Mouse (Mus musculus) embryonic facial prominence, embryonic 10.5 days (tissue): ENCODE measurements around the gene Zfp128. TPM values are rescaled to one million over a fixed set of nuclear protein-coding genes. Genes with fewer than 3 reads are reported as not detected.
"Not testable (repeated sequence)": the region's sequence is repeated elsewhere in the genome, so short reads cannot be mapped to it uniquely, and the experiment has no call there.

ENCODE experiments used
- DNase-seq: peaks from one replicate; pipeline ENCODE4 v3.0.0-alpha.2; 2017; ENCODE audit warnings: low spot score
- H3K27ac ChIP-seq: fragments of 300-500 bp; sonication (generic); replicated peaks from 2 replicates; pipeline ENCODE4 v1.5.1; 2016; ENCODE audit warnings: mild to moderate bottlenecking
- H3K27me3 ChIP-seq: fragments of 300-500 bp; sonication (generic); replicated peaks from 2 replicates; pipeline ENCODE4 v1.6.1; 2016; ENCODE audit warnings: low read depth, mild to moderate bottlenecking; ENCODE audit not compliant: poor library complexity, severe bottlenecking
- H3K36me3 ChIP-seq: fragments of 300-500 bp; sonication (generic); replicated peaks from 2 replicates; pipeline ENCODE4 v1.6.1; 2016; ENCODE audit warnings: mild to moderate bottlenecking, moderate library complexity
- H3K4me1 ChIP-seq: fragments of 300-500 bp; sonication (generic); 2 replicates; pipeline ENCODE4 v1.6.1; 2016
- H3K4me3 ChIP-seq: fragments of 300-500 bp; sonication (generic); 2 replicates; pipeline ENCODE4 v1.5.1; 2016; ENCODE audit warnings: mild to moderate bottlenecking, moderate library complexity
- H3K9me3 ChIP-seq: fragments of 300-500 bp; sonication (generic); 2 replicates; pipeline ENCODE4 v1.6.1; 2016; ENCODE audit warnings: mild to moderate bottlenecking
- WGBS: fragments of 180-500 bp; shearing (Covaris S2); methylation state at CpG from one replicate; pipeline ENCODE4 v1.1.7; 2016; 5-methylcytosine and 5-hydroxymethylcytosine counted together
- polyA plus RNA-seq: library from polyadenylated mRNA; unstranded; fragments of >200 nt; fragmentation: Nextera tagmentation; extraction: Ambion mirVana; gene quantifications from 2 replicates; pipeline ENCODE4 v1.2.1, GENCODE M21; 2016

The Zfp128 gene
- polyA plus RNA-seq = 5.7 and 6.6 TPM in 2 replicates

GRCm38 (mm10) chr7:12880911-12881660 is at the start of gene Zfp128:
Gene Zfp128, plus strand, starts transcription at chr7:12881177.
- 3% methylated on average over 35 of the region's 35 CpGs for WGBS

GRCm38 (mm10) chr7:12834162-12835120 is 46.5 kb upstream of the Zfp128 start, which contains the start of gene Zfp110:
Gene Zfp110, plus strand, starts transcription at chr7:12834761.
- no peaks in the 10 kb centered on the region for H3K27me3 ChIP-seq
- peak; percentile 89 for DNase-seq
- peaks cover 53% of the 10 kb centered on the region for H3K9me3 ChIP-seq
- H3K4me1 ChIP-seq = no peaks in the 10 kb centered on the region
- H3K36me3 ChIP-seq = peaks cover 36% of the 10 kb centered on the region
- H3K4me3 ChIP-seq = peak within 1 kb of the TSS; percentile 66
- peak within 1 kb of the TSS; percentile 90 for H3K27ac ChIP-seq
- 4% methylated on average over 47 of the region's 47 CpGs for WGBS

More at GRCm38 (mm10) chr7:12880911-12881660, at the start of gene Zfp128:
- DNase-seq = peak; percentile 96
- Histone ChIP-seq H3K27ac (peak within 1 kb of the TSS; percentile 88), H3K4me1 (peaks cover 8% of the 10 kb centered on the region), H3K4me3 (peak within 1 kb of the TSS; percentile 68), H3K27me3 (no peaks in the 10 kb centered on the region), H3K36me3 (peaks cover 29% of the 10 kb centered on the region), H3K9me3 (no peaks in the 10 kb centered on the region)

GRCm38 (mm10) chr7:12835193-12835671 is 45.7 kb upstream of the Zfp128 start:
- no peaks in the 10 kb centered on the region for H3K4me1 ChIP-seq
- no peaks in the 10 kb centered on the region for H3K27me3 ChIP-seq
- no peak for DNase-seq
- WGBS = 44% methylated on average over 13 of the region's 13 CpGs
- peak overlapping the region; percentile 66 for H3K4me3 ChIP-seq
- peaks cover 44% of the 10 kb centered on the region for H3K36me3 ChIP-seq
- H3K9me3 ChIP-seq = peaks cover 54% of the 10 kb centered on the region
- peak overlapping the region; percentile 90 for H3K27ac ChIP-seq

GRCm38 (mm10) chr7:12835779-12836178 is 45.2 kb upstream of the Zfp128 start:
- Histone ChIP-seq H3K27ac (no peak overlapping the region), H3K4me1 (no peaks in the 10 kb centered on the region), H3K36me3 (peaks cover 49% of the 10 kb centered on the region), H3K4me3 (peak overlapping the region; percentile 66), H3K9me3 (peaks cover 60% of the 10 kb centered on the region), H3K27me3 (no peaks in the 10 kb centered on the region)
- WGBS = 97% methylated on average over 4 of the region's 4 CpGs
- no peak for DNase-seq

DNA sequence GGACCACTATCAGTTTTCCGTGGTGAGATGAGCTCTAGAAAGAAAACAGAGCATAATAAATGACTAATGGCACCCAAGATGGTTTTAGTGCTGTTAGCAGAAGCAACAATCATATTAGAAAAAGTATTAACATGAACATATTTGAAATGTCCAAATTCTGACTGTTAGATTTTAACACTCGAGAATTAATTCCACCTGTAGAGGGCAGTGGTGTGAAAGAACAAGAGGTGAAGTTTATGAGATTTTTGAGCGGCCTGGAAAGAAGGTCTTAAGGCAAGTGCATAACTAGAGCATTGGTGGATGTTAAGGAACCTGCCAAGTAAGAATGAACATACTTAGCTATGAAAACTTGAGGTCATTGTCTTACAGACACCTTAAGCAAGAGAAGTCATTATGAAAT is 6.7 kb upstream of the Zfp128 start:
- 25% methylated on average over 3 of the region's 3 CpGs for WGBS
- DNase-seq = no peak

DNA sequence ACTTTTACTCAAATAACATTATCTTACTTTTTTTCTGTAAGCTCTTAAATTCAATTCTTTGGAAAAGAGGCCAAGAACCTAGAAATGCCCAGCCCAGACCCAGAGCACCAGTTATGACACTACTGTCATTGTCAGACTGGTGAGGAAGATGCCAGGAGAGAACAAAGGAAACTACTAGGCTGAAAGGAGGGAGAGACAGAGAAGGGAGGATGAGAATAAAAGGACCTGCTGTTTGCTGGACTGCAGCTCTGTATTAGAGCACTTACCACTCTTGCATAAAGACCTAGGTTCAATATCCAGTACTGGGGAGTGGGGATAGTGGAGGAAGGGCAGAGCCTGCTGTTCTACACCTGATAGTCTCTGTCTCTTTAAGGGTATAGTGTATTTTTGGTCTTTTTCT is 941 bp upstream of the Zfp128 start:
- Histone ChIP-seq H3K36me3 (peaks cover 18% of the 10 kb centered on the region), H3K9me3 (no peaks in the 10 kb centered on the region), H3K4me1 (peaks cover 8% of the 10 kb centered on the region), H3K4me3 (no peak overlapping the region), H3K27ac (no peak overlapping the region), H3K27me3 (no peaks in the 10 kb centered on the region)
- DNase-seq = no peak

More for the DNA sequence above, 6.7 kb upstream of the Zfp128 start:
- H3K4me3 ChIP-seq = no peak overlapping the region
- H3K4me1 ChIP-seq = no peaks in the 10 kb centered on the region
- H3K9me3 ChIP-seq = peaks cover 5% of the 10 kb centered on the region; the same call in 1 of the 2 replicates
- no peaks in the 10 kb centered on the region for H3K27me3 ChIP-seq
- H3K36me3 ChIP-seq = no peaks in the 10 kb centered on the region
- no peak overlapping the region for H3K27ac ChIP-seq

- DNase-seq, H3K9me3 ChIP-seq, H3K4me1 ChIP-seq, H3K27me3 ChIP-seq: not testable (repeated sequence)
- WGBS = 47% methylated on average over 8 of the region's 8 CpGs
- Histone ChIP-seq H3K4me3 (peak overlapping the region; percentile 68), H3K27ac (peak overlapping the region; percentile 88), H3K36me3 (peaks cover 23% of the 10 kb centered on the region)
Measured at GRCm38 (mm10) chr7:12880497-12880896, 480 bp upstream of the Zfp128 start.

- 92% methylated on average over 12 of the region's 12 CpGs for WGBS
- no peak for DNase-seq
- peaks cover 84% of the 10 kb centered on the region for H3K36me3 ChIP-seq
- H3K4me1 ChIP-seq = peaks cover 4% of the 10 kb centered on the region
- H3K27me3 ChIP-seq = no peaks in the 10 kb centered on the region
- no peaks in the 10 kb centered on the region for H3K9me3 ChIP-seq
- H3K4me3 ChIP-seq = no peak overlapping the region
- H3K27ac ChIP-seq = no peak overlapping the region
Measured at GRCm38 (mm10) chr7:12886563-12887266, 5.7 kb downstream of the Zfp128 start.

- no peak overlapping the region for H3K27ac ChIP-seq
- H3K36me3 ChIP-seq = peaks cover 92% of the 10 kb centered on the region
- H3K9me3 ChIP-seq = no peaks in the 10 kb centered on the region
- H3K4me3 ChIP-seq = no peak overlapping the region
- WGBS = 95% methylated on average over 5 of the region's 5 CpGs
- no peaks in the 10 kb centered on the region for H3K4me1 ChIP-seq
- DNase-seq = no peak
- no peaks in the 10 kb centered on the region for H3K27me3 ChIP-seq
Measured at GRCm38 (mm10) chr7:12887585-12887984, 6.6 kb downstream of the Zfp128 start.

- no peak for DNase-seq
- Histone ChIP-seq H3K36me3 (peaks cover 65% of the 10 kb centered on the region), H3K9me3 (no peaks in the 10 kb centered on the region), H3K4me1 (no peaks in the 10 kb centered on the region), H3K4me3 (no peak overlapping the region), H3K27ac (no peak overlapping the region), H3K27me3 (no peaks in the 10 kb centered on the region)
- 91% methylated on average over 14 of the region's 14 CpGs for WGBS
Measured at GRCm38 (mm10) chr7:12890928-12891327, 10.0 kb downstream of the Zfp128 start.

- H3K4me3 ChIP-seq = no peak overlapping the region
- no peaks in the 10 kb centered on the region for H3K27me3 ChIP-seq
- no peak for DNase-seq
- 75% methylated on average over 1 of the region's 1 CpGs for whole genome bisulfite sequencing
- H3K36me3 ChIP-seq = peaks cover 61% of the 10 kb centered on the region
- H3K4me1 ChIP-seq = no peaks in the 10 kb centered on the region
- no peaks in the 10 kb centered on the region for H3K9me3 ChIP-seq
- no peak overlapping the region for H3K27ac ChIP-seq
Measured at GRCm38 (mm10) chr7:12891334-12891733, 10.4 kb downstream of the Zfp128 start.
